Mouse (Mus musculus): ENCODE measurements around the gene Prr14l.
"Not testable (repeated sequence)": the region's sequence is repeated elsewhere in the genome, so short reads cannot be mapped to it uniquely, and the experiment has no call there.

DNA sequence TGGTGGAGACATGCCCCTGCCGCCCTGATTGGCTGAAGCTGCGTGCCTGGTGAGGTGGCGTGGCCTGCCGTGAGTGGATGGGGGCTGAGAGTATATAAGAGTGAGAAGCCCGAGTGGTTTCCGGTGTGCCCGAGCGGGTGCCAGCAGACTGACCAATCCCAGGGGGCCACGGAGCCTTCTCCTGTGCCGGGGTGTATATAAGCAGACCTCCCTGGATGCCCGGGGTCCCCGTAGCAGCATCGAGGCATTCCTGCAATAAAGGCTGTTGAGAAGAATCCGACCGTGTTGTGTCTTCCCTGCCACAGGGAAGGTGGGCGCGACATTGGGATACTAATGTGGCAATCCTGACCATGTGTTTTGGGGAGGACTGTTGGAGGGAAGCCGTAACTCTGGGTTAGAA, 93.7 kb downstream of the Prr14l start:
- TF ChIP-seq CHD2 (IDR thresholded peaks at IDR 0.05; ENCODE audit: low read depth, low read length); ZC3H11A (IDR thresholded peaks at IDR 0.05; ENCODE audit: borderline replicate concordance, low read depth, low read length); ZNF384 (IDR thresholded peaks at IDR 0.05; ENCODE audit: low read depth, low read length); MAFK (IDR thresholded peaks at IDR 0.05; ENCODE audit: insufficient read depth, low read depth, low read length): not testable (repeated sequence)

All from ES-E14 (cell line).